Mouse (Mus musculus) gastrocnemius, adult 18-20 months (tissue): ENCODE data around the gene Ppm1n. TPM values are rescaled to one million over a fixed set of nuclear protein-coding genes. Genes with fewer than 3 reads are reported as not detected.

Experiments
- DNase-seq: peaks from one replicate; pipeline ENCODE4 v3.0.0; 2021; ENCODE audit warnings: low spot score
- total RNA-seq, 2 experiments: library from RNA; stranded (reverse); gene quantifications; 2 replicates each; pipeline ENCODE4 v1.2.3; 2021

The Ppm1n gene
- total RNA-seq, 2 experiments from 2014 or later = 0.30 to 0.36 TPM

DNA sequence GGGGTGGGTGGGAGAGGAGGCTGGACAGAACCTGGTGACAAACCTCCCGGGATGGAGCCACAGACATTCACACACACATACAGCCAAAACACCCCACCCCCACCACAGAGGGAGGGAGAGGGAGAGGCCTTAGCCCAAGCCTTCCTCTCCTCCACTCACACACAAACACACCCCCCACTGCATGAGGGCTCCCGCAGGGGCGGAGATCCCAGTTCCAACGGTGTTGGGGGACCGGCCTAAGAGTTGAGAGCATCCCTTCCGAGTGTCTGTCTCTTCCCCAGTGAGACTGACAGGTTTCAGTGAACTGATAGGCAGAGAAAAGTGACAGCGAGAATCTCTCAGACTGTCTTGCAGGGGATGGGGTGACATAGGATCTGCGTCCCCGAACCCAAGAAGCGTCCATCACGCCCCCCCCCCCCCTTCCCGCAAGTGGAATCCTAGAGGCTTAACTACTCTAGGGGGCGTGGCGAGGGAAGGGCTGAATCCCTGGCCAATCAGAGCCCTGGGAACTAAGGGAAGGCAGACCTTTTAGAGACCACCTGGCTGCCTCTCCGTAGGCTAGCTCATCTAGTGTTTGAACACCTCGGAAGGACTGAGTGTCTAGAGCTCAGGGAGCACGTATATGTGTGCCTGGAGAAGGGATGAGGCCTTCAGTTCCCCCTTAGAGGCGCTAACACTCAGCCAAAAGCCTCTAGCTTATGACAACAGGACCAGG is 28.0 kb upstream of the Ppm1n start:
- DNase-seq = peak; percentile 84

DNA sequence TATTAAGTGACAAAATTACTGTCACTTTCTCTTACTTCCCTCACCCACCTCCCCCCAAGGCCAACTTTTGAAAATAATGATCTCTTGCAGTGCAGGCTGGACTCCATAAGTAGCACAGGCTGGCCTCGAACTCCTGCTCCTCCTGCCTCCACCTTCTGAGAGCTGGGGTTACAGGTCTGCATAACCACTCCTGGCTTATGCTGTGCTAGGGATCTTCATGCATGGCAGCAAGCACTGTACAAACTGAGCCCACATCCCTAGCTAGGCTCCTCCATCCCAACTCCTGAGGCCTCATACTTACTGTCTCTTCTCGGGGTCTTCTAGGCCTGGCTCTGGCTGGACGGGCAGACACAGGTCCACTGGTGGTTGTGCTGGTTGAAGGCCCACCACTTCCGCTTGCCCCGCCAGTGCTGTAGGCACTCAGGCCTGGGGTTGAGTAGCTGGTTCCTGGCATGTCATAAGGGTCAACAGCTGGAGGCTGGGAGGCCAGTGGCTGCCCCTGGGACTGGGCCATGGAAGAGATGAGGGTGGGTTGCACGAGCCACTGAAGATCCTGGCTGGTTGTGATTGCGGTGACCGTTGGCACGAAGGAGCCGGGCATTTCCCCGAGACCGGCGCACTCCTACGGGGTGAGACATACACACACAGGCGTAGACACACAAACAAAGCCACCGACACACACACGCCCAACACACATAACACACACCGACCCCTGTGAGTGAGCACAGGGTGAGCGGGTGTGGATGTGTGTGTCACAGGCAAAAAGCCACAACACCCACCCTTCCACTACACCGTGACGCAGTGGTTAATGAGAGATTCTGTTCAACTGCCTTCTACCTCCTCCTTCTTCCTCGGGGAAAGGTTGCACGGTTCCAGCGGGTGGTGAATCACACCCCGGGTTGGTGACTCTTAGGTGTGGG is 27.2 kb upstream of the Ppm1n start:
- DNase-seq = no peak

DNA sequence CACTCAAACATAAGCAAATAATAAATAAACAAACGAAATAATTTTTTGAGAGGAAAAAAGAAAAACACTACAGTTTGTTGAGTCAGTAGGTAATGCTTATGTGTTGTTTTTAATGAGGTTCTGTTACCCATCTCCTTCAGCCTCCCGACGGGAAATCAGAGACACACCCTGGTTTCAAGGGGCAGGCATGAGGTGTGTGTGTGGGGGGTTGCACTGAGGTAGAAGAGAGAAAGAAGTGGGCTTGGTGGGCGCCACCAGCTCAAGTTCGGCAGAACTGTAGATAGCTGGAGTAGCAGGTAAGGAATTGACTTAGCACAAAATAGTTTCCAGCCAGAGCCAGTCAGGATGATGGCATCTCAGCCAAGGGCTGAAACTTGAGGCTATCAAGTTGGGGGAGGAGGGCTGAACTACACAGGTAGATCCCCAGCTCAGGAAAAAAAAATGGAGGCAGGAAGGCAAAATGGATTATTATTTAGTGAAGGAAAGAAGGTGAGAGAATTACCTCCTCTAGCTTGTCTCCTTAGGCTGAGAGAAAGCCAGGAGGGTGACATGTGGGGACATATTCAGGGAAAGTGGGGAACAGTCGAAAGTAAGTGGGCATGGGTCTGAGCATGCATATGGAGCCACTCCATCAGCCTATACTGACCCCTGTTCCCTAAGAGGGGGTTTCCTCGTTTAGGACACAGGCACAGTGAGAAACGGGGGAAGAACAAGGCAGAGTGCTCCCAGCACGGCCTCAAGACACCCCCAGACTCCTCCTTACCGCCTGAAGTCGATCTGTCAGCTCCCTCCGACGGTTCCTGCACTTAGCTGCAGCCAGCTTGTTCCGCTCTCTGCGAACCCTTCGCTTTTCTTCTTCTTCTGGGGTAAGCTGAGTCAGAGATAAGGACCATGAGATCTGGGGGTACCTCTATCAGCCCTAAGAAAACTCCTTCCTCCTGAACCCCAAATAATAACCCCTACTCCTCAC is 26.2 kb upstream of the Ppm1n start:
- DNase-seq = no peak

DNA sequence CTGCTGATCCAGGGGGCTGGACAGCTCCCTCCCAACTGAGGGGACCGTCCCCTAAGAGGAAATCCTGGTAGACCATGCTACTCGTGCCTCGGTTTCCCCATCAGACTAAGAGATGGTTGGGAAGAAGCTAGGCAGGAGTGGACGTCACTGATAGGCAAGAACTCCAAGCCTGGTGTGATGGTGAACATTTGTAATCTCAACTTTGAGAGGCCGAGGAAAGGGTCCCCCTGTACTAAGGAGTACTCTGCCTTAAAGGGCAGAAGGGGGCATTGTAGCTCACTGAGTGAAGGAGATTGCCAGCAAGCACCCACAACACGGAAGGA is 25.5 kb upstream of the Ppm1n start:
- DNase-seq = no peak

DNA sequence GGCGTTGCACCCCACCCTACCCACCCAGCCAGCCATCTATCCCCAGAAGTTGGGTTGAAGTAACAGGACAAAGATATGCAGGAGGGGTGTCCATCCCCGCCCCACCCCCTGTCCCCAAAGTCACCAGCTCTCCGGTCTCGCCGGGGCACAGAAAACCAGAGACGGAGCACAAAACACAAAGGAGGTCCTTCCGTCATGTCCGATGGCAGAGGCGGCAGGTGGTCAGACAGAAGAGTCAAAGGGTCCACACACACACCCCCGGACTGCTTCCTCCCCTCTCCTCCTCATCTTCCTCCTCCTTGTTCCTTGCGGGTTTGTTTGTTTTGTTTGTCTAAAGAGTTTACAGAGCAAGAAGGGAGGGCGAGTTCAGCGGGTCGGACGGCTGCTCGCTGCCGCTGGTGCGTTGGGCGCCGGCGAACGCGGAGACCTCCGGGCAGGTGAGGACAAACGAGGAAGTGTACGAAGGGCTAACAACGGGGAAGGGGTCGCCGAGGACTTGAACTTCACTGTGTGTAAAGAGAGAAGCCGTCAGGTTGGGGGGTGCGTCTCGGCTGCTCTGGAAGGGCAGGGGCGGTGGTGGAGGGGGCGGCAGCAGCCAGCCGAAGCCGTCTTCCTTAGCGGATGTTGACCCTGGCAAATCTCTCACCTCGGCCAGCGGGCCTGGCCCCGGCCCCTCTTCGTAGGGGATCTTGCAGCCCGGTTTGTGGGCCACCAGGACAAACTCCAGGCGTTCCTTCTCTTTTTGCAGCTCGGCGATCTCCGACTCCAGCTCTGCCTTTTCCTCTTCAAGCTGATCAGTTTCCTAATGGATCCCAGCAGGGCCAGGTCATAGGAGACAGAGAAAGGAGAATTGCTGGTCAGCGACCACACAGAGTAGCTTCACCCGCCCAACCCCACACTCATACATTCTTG is 24.9 kb upstream of the Ppm1n start:
- DNase-seq = no peak

DNA sequence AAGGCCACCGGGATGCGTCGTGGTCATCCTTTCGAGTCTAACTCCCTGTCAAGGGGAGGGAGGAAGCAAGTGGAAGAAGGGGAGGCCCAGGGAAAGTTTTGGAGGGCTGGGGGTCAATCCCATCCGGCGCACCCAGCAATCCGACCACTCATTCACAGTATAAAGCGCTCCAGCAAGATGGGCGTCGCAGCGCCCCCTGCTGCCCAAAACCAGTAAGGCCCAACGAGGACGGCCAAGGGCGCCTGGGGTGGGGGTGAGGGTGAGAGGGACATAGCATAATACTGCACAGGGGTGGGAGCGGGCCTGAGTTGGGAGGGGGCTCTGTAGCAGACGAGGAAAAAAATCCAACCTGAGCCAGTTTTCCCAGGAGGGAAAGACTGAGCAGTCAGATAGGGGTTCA is 23.9 kb upstream of the Ppm1n start:
- DNase-seq = peak; percentile 75

DNA sequence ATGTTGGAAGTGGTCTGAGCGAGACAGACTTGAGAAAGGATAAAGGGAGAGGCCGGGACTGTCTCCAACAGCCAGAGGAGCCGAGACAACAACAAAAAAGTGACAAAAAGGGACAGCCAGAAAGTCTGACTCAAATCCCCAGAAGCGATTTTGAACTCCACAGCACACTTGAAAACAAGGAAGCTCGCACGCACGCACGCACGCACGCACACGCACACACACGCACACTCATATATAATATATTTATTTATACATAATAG is 23.1 kb upstream of the Ppm1n start:
- no peak for DNase-seq

DNA sequence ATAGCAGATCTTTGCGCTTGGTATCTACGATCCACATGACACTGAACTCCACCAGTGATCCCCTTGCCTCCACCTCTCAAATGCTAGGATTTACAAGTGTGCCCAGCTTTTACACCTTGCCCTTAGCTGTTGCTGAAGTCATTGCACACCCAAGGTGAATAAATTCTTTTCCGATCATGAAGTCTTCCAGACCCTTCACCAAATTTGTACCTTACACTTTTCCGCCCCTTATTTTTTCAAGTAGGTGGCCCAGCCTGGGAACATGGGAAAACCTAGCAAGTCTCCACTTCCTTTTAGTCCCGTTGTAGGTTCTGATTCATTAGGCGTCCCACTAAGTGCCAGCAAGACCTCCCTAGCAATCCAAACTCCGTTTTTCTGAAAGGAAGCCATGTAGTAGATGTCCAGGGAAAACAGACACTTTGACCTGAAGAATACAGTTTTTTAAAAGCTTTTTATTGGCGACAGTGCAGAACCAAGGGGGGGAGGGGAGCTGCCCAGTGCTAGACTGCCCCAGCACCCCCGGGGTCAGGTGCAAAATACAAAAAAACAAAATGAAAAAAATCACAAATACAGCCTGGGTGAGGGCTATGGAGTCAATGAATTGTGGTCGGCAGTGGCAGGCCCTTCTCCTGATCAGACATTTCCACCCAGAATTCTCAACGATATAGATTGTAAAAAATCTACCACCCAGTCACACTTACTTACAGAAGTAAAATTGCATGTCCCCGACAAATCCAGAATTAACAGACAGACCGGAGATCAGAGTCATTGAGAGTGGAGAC is 22.6 kb upstream of the Ppm1n start:
- no peak for DNase-seq

DNA sequence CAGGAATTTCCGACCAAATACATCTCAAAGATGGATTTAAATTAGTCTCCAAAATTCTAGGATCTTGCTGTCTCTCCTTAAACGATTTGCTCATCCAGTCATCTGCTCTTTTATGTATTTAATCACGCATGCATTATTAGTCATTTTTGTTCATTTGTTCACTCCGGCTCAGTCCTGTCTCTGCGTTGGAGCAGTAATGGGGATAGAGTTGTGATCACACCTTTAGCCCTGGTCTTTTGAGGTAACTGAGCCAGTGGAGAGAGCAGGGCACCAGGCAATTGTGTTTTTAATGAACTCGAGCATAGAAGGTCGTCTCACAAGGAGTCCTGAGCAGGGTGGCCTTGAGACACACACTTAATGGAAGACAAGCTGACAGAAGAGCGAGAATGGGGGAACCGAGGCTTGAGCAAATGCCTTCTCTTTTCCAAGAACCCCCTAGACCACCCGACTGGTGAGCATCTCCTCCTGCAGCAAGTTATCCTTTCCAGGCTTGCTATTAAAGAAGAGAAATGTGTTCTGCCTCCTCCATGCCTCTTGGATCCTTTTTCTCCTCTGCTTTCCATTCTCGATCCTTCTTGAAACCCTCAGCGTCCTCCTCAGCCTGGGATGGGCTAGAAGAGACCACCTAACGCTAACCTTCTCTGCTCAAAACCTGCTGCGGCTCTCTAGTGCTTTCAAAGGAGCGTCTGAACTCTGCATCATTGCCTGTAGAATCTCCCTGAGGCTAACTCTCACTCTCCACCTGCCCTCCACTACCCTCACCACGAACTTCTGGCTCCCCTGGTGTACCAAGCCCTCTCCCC is 21.8 kb upstream of the Ppm1n start:
- no peak for DNase-seq

DNA sequence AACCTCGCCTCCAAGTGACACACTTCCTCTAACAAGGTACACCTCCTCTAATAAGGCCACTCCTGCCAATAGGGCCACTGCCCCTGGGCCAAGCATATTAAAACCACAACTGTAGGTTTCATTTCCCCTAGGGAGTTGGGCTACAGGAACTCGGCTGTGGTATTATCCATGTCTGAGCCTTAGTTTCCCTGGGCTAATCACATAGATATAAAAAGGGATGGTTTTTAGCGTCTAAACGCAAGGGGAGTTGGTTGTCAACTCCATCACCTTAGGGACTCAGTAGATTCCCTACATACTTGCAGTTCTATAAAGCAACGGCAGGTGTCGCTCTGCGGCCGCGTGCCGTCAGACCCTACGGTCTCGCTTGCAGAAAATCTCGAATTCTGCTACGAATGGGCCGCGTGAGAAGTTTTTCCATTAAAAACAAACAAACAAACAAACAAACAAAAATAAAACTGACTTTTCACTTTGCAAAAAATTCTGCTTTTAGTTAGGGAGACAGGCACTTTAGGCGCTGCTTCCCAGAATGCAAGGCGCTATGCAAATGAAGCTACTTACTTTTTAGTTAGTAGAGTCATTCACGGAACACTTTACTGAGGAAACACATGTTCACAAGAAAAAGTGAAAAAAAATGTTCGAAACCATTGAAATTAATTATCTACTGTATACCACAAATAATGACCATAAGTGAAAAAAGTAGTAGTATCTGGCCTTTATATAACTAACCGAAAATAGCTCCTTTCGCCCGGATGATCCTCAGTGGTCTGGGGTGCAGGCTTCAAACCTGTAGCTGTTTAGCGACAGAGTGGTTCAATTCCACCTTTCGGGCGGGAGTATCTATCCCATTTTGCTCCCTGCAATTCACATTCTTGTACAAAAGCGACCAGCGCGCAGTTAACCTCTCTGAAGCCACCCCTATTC is 20.9 kb upstream of the Ppm1n start:
- DNase-seq = peak; percentile 84

DNA sequence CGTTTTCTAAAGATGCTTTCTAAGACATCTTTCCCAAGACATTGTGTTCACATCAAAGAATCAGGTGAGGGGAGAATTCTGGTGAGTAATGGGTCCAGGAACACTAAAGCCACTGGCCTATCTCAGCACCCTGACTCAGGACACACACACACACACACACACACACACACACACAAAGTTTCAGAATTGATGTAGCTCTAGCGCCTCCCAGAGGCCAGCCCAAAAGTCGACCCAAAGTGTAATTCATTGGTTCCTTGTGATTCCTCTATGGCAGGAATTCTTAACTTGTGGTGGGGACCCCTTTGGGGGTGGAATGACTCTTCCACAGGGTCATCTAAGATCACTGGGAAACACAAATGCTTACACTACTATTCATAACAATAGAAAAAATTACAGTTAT is 19.3 kb upstream of the Ppm1n start:
- DNase-seq = peak; percentile 53

DNA sequence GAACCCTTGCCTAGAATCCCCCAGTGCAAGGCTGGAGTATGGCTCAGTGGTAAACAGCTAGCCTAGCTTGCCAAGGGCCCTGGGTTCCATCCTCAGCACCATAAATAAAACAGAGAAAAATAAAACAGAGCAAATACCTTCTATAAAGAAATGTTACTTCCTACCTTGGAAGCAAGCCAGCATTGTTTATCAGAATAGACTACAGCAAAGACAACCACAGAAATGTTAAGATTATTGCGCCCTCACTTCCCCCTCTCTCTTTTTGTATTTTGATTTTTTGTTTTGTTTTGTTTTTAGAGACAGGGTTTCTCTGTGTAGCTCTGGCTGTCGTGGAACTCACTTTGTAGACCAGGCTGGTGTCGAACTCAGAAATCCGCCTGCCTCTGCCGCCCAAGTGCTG is 17.9 kb upstream of the Ppm1n start:
- DNase-seq = no peak

DNA sequence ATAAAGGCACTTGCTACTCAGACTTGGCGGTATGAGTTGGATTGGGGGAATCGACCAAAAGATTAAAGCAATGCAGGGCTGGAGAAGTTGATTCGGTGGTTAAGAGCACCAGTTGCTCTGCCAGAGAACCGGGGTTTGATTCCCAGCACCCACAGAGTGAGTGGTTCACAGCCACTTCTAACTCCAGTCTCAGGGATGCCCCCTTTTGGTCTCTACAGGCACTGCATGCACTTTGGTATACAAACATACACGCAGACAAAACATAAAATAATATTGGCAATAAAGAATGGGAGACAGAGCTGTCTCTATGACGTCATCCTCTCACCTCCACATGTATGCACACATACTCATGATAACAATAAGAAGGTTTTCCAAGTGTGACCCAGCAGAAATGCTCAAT is 17.2 kb upstream of the Ppm1n start:
- no peak for DNase-seq

DNA sequence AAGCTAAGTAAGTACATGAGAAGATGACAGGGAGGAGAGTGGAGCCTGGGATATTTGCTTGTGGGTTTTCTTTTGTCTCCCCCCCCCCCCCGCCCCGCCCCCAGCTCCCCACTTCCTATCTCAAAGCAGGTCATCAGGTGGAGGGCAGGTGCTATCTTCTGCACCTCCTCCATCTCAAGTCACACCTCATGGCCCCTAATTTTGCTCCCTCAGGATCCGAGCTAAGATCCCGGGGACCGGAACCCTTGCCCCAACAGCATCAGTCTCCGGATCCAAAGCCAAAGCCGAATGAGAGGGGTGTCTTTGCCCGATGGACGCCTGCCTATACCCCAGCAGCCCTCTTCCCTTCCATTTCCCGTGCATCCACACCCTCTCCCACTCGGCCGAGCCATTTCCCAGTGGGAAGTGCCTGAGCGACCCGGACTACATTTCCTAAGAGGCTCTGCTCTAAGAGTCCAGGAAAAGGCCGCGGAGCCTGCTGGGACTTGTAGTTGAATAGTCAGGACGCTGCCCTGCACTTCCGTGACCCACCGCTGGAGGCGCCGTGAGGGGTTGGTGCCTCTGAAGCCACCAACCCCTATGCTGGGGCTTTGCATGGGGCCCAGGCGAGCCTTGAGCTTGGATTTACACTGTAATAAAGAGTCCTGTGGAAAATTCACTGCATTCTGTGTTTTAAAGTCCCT is 15.8 kb upstream of the Ppm1n start:
- peak; percentile 97 for DNase-seq

DNA sequence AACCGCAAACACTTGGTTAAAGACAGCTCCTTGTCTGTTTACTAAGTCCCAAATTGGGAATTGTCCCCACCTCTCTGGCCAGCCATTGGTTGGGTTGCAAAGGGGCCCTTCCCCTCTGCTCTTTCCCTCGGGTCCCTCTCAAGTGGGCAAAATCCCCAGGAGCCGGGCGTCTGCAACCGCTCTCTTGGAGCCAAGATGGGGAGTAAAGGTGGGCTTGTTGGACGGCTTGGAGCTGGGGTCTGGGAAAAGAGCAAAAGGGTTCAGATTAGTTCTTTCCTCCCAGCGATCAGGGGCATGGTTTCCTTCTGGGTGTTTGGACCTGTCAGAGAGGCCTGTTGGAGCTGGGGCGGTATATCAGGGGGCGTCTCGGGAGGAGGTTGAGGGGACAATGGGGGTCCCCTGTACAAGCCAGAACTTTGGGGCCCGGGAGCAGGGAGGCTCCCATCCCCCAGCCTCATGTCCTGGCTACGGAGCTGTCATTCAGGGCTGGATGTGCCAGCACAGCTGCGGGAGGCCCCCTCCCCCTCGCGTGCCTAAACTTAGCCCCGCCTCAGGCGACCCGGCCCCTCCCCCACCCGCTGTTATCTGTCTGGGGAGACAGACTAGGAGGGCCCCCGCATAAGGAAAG is 11.2 kb upstream of the Ppm1n start:
- DNase-seq = peak; percentile 81

DNA sequence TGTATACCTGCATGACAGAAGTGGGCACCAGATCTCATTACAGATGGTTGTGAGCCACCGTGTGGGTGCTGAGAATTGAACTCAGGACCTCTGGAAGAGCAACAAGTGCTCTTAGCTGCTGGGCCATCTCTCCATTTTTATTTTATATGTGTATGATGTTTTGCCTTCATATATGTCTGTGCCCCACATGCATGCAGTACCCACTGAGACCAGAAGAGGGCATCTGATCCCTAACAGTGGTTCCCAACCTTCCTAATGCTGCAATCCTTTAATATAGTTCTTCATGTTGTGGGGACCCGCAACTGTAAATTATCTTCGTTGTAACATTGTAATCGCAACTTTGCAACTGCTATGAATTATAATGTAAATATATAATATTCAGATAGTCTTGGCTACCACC is 4.9 kb upstream of the Ppm1n start:
- no peak for DNase-seq

DNA sequence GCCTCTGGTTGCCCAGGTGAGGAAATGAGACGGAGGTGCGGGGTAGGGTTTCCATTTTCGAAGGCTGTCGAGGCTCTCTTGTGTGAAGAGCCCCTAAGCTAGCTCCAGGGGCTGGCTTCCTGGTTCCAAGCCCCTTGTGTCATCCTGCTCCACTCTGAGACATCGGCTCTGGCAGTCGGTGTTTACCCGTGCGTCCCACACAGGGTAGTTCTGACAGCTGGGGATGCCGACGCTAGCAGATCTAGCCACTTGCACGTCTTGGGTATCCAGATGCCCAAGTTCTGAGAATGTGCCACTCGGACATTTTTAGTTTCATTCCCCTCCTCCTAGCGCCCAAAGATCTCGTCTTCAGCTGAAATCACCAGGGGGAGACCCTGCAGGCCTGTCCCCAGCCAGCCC is 3.5 kb upstream of the Ppm1n start:
- DNase-seq = no peak
